Mouse (Mus musculus): Measurements from ENCODE around the gene BC052040.

DNA sequence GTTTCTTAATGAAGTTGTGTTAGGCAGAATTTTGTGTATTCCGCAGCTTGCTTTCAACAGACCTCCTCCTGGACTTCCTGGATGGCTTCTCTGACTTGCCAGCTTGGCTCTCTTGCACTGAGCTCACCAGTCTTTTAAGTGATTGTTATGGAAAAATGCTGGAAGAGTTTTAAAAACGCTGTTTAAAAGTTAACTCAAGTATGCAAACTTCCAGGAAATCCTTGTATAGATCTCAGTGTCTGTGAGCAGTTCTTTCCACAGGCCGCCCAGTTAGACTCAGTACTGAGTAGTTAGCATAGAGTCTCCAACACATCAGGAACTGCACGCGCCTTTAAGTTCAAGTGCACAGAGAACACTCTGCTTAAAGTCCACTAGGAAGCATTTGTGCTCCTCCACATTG is 97.3 kb downstream of the BC052040 start:
- TF ChIP-seq POLR2A (IDR thresholded peaks at IDR 0.05; ENCODE audit: low read depth, low read length), result no peak
- TF ChIP-seq CTCF (IDR thresholded peaks at IDR 0.05; ENCODE audit: borderline replicate concordance, insufficient read depth, low read length), result no peak

Measured in embryonic fibroblast, embryonic 13.5 days (primary cell).